Mouse (Mus musculus): ENCODE results near the gene Map3k6. TPM values are rescaled to one million over a fixed set of nuclear protein-coding genes. Genes with fewer than 3 reads are reported as not detected.
A peak's percentile ranks its signal among the peaks of the same experiment; 100 is the strongest.

Map3k6 gene
- polyA plus RNA-seq, 1 experiment, result 1.6 TPM

DNA sequence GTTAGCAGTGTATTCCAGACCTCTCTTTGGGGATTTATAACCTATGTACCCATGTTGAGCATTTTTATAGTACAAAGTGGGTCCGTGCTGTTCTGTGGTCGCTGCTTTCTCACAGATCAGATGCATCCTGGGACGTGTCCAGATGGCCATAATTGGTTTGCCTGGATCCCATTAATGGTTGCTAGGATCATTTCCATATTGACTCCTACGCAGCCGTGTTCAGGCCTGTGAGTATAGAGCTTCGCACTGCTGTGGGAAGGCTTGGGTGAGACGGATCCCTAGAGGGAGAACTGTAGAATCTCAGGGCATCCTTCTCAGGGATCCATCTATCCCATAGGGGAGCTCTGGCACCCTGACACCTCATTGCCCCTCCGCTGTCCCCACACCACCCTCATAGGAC is 11.0 kb upstream of the Map3k6 start:
- no peak overlapping the region for H3K4me3 ChIP-seq (ENCODE audit: insufficient read depth, low read length)
- no peak overlapping the region for H3K27ac ChIP-seq (ENCODE audit: insufficient read depth, low read depth, low read length)
- no peaks in the 10 kb centered on the region for H3K4me1 ChIP-seq (ENCODE audit: control insufficient read depth, insufficient read depth, low read length)
- TF ChIP-seq POLR2A (IDR thresholded peaks at IDR 0.05; ENCODE audit: borderline replicate concordance, low read depth, low read length), result no peak
- no peak for TF ChIP-seq CTCF (IDR thresholded peaks at IDR 0.05; ENCODE audit: low read depth, low read length)

- H3K4me3 ChIP-seq (ENCODE audit: insufficient read depth, low read length), result no peak overlapping the region
- H3K27ac ChIP-seq (ENCODE audit: insufficient read depth, low read depth, low read length), result no peak overlapping the region
- peaks cover 9% of the 10 kb centered on the region for H3K4me1 ChIP-seq (ENCODE audit: control insufficient read depth, insufficient read depth, low read length)
- peak; percentile 80 for TF ChIP-seq CTCF (IDR thresholded peaks at IDR 0.05; ENCODE audit: low read depth, low read length)
- TF ChIP-seq POLR2A (IDR thresholded peaks at IDR 0.05; ENCODE audit: borderline replicate concordance, low read depth, low read length), result no peak
These were observed 7.2 kb upstream of the Map3k6 start for GRCm38 (mm10) chr4:133233285-133233976.

GRCm38 (mm10) chr4:133234771-133235170 is 5.8 kb upstream of the Map3k6 start:
- Histone ChIP-seq H3K4me3 (ENCODE audit: insufficient read depth, low read length) (no peak overlapping the region), H3K4me1 (ENCODE audit: control insufficient read depth, insufficient read depth, low read length) (peaks cover 13% of the 10 kb centered on the region), H3K27ac (ENCODE audit: insufficient read depth, low read depth, low read length) (no peak overlapping the region)
- TF ChIP-seq CTCF (IDR thresholded peaks at IDR 0.05; ENCODE audit: low read depth, low read length), result no peak
- TF ChIP-seq POLR2A (IDR thresholded peaks at IDR 0.05; ENCODE audit: borderline replicate concordance, low read depth, low read length), result no peak

- TF ChIP-seq POLR2A (IDR thresholded peaks at IDR 0.05; ENCODE audit: borderline replicate concordance, low read depth, low read length), result no peak
- no peak for TF ChIP-seq CTCF (IDR thresholded peaks at IDR 0.05; ENCODE audit: low read depth, low read length)
- Histone ChIP-seq H3K4me1 (ENCODE audit: control insufficient read depth, insufficient read depth, low read length) (peaks cover 15% of the 10 kb centered on the region), H3K4me3 (ENCODE audit: insufficient read depth, low read length) (no peak overlapping the region), H3K27ac (ENCODE audit: insufficient read depth, low read depth, low read length) (no peak overlapping the region)
These were observed 5.2 kb upstream of the Map3k6 start for GRCm38 (mm10) chr4:133235415-133235814.

DNA sequence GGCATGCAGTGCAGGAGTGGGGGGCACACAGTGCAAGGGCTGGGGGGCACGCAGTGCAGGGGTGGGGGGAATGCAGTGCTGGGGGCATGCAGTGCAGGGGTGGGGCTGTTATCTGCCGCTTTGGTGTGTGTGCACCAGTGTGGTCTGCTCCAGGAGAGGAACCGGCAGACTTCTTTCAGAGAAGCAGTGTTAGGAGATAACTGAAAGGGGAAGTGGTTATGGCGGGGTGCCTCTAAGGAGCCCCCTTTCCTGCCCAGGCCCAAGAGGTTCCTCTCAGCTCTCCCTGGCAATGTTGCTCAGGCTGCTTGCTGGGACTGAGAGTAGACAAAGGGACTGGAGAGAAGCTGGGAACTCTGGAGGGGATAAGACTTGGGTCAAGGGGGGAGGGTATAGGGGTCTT is 2.7 kb upstream of the Map3k6 start:
- Histone ChIP-seq H3K4me3 (ENCODE audit: insufficient read depth, low read length) (no peak overlapping the region), H3K27ac (ENCODE audit: insufficient read depth, low read depth, low read length) (no peak overlapping the region), H3K4me1 (ENCODE audit: control insufficient read depth, insufficient read depth, low read length) (peaks cover 20% of the 10 kb centered on the region)
- TF ChIP-seq CTCF (IDR thresholded peaks at IDR 0.05; ENCODE audit: low read depth, low read length) (no peak), POLR2A (IDR thresholded peaks at IDR 0.05; ENCODE audit: borderline replicate concordance, low read depth, low read length) (no peak)

DNA sequence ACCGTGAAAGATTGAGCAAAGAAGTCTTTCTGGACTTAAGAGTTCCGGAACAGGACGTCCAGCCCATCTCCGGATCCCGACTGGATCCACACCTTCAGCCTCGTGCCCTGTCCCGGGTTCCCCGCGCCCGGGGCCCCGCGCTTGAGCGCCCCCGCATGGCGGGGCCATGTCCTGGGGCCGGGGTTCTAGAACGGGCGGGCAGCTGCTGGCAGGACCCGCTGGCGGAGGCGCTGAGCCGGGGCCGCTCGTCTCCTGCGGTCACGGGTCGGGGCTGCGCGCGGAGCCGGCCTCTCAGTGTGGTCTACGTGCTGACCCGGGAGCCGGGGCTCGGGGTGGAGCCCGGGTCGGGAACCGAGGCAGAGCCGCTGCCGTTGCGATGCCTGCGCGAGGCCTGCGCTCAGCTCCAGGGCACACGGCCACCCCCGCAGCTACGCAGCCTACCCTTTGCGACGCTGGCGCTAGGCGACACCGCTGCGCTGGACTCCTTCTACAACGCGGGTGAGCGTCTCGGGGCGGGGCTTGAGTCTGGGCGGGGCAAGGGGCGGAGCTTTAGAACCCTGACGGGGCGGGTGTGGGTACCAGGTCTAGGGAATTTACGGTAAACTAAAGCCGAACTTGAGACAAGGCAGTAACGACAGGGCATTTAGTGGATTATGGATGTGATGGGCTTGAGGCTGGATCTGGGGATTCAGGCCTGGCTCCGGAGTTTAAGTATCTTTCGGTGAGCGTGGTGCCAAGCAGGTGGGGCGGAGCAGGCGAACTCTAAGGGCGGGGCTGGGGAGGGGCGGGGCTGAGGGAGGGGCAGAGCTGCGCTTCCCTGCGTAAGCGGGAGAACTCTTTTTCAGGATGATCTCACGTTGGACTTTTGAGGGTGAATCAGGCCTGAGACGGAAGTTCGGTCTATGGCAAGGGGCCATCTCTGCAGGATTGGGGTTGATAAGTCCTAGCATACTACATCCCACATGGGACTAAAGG is 603 bp downstream of the Map3k6 start:
- H3K27ac ChIP-seq (ENCODE audit: insufficient read depth, low read depth, low read length), result peak overlapping the region; percentile 57
- peaks cover 20% of the 10 kb centered on the region for H3K4me1 ChIP-seq (ENCODE audit: control insufficient read depth, insufficient read depth, low read length)
- TF ChIP-seq CTCF (IDR thresholded peaks at IDR 0.05; ENCODE audit: low read depth, low read length) (peak; percentile 34), POLR2A (IDR thresholded peaks at IDR 0.05; ENCODE audit: borderline replicate concordance, low read depth, low read length) (no peak)
- H3K4me3 ChIP-seq (ENCODE audit: insufficient read depth, low read length), result peak overlapping the region; percentile 82

GRCm38 (mm10) chr4:133241910-133242309 is 1.3 kb downstream of the Map3k6 start:
- H3K27ac ChIP-seq (ENCODE audit: insufficient read depth, low read depth, low read length), result 0 out of 2 replicates have a peak overlapping the region, but pooled peaks have one; percentile 12
- H3K4me1 ChIP-seq (ENCODE audit: control insufficient read depth, insufficient read depth, low read length), result peaks cover 16% of the 10 kb centered on the region

GRCm38 (mm10) chr4:133242710-133243109 is 2.1 kb downstream of the Map3k6 start:
- peaks cover 13% of the 10 kb centered on the region for H3K4me1 ChIP-seq (ENCODE audit: control insufficient read depth, insufficient read depth, low read length)
- H3K4me3 ChIP-seq (ENCODE audit: insufficient read depth, low read length), result no peak overlapping the region
- TF ChIP-seq POLR2A (IDR thresholded peaks at IDR 0.05; ENCODE audit: borderline replicate concordance, low read depth, low read length) (no peak), CTCF (IDR thresholded peaks at IDR 0.05; ENCODE audit: low read depth, low read length) (no peak)
- no peak overlapping the region for H3K27ac ChIP-seq (ENCODE audit: insufficient read depth, low read depth, low read length)

More at GRCm38 (mm10) chr4:133241910-133242309, 1.3 kb downstream of the Map3k6 start:
- H3K4me3 ChIP-seq (ENCODE audit: insufficient read depth, low read length), result peak overlapping the region; percentile 12; the same call in 1 of the 2 replicates
- no peak for TF ChIP-seq POLR2A (IDR thresholded peaks at IDR 0.05; ENCODE audit: borderline replicate concordance, low read depth, low read length)
- TF ChIP-seq CTCF (IDR thresholded peaks at IDR 0.05; ENCODE audit: low read depth, low read length), result no peak

- Histone ChIP-seq H3K4me1 (ENCODE audit: control insufficient read depth, insufficient read depth, low read length) (peaks cover 10% of the 10 kb centered on the region), H3K27ac (ENCODE audit: insufficient read depth, low read depth, low read length) (no peak overlapping the region), H3K4me3 (ENCODE audit: insufficient read depth, low read length) (no peak overlapping the region)
- TF ChIP-seq POLR2A (IDR thresholded peaks at IDR 0.05; ENCODE audit: borderline replicate concordance, low read depth, low read length) (no peak), CTCF (IDR thresholded peaks at IDR 0.05; ENCODE audit: low read depth, low read length) (no peak)
These were observed 2.9 kb downstream of the Map3k6 start for GRCm38 (mm10) chr4:133243538-133243937.

Measured in bone marrow macrophage, adult 2 months (primary cell).